Mouse (Mus musculus): ENCODE measurements around the gene Rsph3a. TPM values are rescaled to one million over a fixed set of nuclear protein-coding genes. Genes with fewer than 3 reads are reported as not detected.
"Not testable (repeated sequence)": the region's sequence is repeated elsewhere in the genome, so short reads cannot be mapped to it uniquely, and the experiment has no call there.

Rsph3a gene
- total RNA-seq, 1 experiment from 2014 or later, result 41.8 TPM

- not testable (repeated sequence) for ATAC-seq (replicated peaks; ENCODE audit: insufficient number of reproducible peaks, low FRiP score, low TSS enrichment, poor library complexity, severe bottlenecking)
These were observed 61.4 kb downstream of the Rsph3a start for GRCm38 (mm10) chr17:8006771-8007170.

GRCm38 (mm10) chr17:8009565-8009964 lies 64.2 kb downstream of the Rsph3a start:
- ATAC-seq (replicated peaks; ENCODE audit: insufficient number of reproducible peaks, low FRiP score, low TSS enrichment, poor library complexity, severe bottlenecking), result not testable (repeated sequence)

- not testable (repeated sequence) for ATAC-seq (replicated peaks; ENCODE audit: insufficient number of reproducible peaks, low FRiP score, low TSS enrichment, poor library complexity, severe bottlenecking)
These were observed 68.6 kb downstream of the Rsph3a start for GRCm38 (mm10) chr17:8013974-8014373.

GRCm38 (mm10) chr17:8022675-8023074 lies 77.3 kb downstream of the Rsph3a start:
- ATAC-seq (replicated peaks; ENCODE audit: insufficient number of reproducible peaks, low FRiP score, low TSS enrichment, poor library complexity, severe bottlenecking), result not testable (repeated sequence)

- ATAC-seq (replicated peaks; ENCODE audit: insufficient number of reproducible peaks, low FRiP score, low TSS enrichment, poor library complexity, severe bottlenecking), result not testable (repeated sequence)
These were observed 82.2 kb downstream of the Rsph3a start for GRCm38 (mm10) chr17:8027475-8028168.

Other genes starting within 250 kb of the Rsph3a start
- not detected in 3 replicates for gene Fndc1, start 118.3 kb upstream of the Rsph3a start, total RNA-seq (2017)
- gene Tagap, start 19.6 kb upstream of the Rsph3a start, total RNA-seq (2017), result 63.5 to 77.7 TPM (median 74.3 TPM) in 3 replicates
- 4.2 to 5.7 TPM in 2 of 3 replicates, not detected in the other for gene Gm49673, start 202.2 kb downstream of the Rsph3a start, total RNA-seq (2017)
- gene Rnaset2a, start 202.5 kb downstream of the Rsph3a start, total RNA-seq (2017), result 48.3 to 53.4 TPM (median 53.2 TPM) in 3 replicates
- gene Fgfr1op, start 219.9 kb downstream of the Rsph3a start, total RNA-seq (2017), result 22.4 to 37.0 TPM (median 25.6 TPM) in 3 replicates